Mouse (Mus musculus): ENCODE data around the gene Smim12. TPM values are rescaled to one million over a fixed set of nuclear protein-coding genes. Genes with fewer than 3 reads are reported as not detected.

The Smim12 gene
- polyA plus RNA-seq, 1 experiment from 2014 or later = 35.0 TPM

DNA sequence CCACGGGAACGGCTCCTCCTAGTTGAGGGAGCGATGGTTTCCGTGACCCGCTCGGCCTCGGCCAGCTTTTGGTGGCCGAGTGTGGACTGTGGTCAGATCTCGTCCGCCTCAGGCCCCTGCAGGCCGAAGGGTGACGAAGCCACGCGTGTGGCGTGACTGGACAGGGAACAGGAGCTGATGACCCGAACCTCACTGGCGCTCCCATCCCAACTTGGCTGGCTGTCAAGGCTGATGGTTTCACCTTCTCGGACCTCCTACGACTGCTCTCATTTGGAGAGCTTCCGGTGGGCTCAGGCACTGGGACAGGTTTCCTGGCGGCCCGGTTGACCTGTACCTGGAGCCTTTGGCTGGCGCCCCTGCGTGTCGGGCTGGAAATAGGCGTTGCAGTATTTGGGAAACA, 369 bp downstream of the Smim12 start:
- Histone ChIP-seq H3K9ac (replicated peaks) (peak overlapping the region; percentile 94), H3K36me3 (replicated peaks; ENCODE audit: insufficient read depth, low read length) (peaks cover 7% of the 10 kb centered on the region; the same call in 1 of the 2 replicates), H3K4me3 (ENCODE audit: low read depth, low read length) (peak overlapping the region; percentile 83), H3K27ac (ENCODE audit: low read depth) (peak overlapping the region; percentile 81), H3K4me2 (ENCODE audit: low read depth, low read length) (peak overlapping the region; percentile 95), H3K9me3 (ENCODE audit: low read length) (no peaks in the 10 kb centered on the region), H3K4me1 (ENCODE audit: insufficient read depth) (peaks cover 21% of the 10 kb centered on the region), H3K27me3 (ENCODE audit: insufficient read depth, low read length) (no peaks in the 10 kb centered on the region)
- no peak for DNase-seq
- ATAC-seq = peak; percentile 69
- no peak for TF ChIP-seq CTCF (IDR thresholded peaks at IDR 0.05; ENCODE audit: low read depth)
- no peak for TF ChIP-seq EP300 (IDR thresholded peaks at IDR 0.05; ENCODE audit: low read depth)
- WGBS (ENCODE audit: insufficient replicate concordance) = 0% methylated on average over 26 of the region's 26 CpGs

DNA sequence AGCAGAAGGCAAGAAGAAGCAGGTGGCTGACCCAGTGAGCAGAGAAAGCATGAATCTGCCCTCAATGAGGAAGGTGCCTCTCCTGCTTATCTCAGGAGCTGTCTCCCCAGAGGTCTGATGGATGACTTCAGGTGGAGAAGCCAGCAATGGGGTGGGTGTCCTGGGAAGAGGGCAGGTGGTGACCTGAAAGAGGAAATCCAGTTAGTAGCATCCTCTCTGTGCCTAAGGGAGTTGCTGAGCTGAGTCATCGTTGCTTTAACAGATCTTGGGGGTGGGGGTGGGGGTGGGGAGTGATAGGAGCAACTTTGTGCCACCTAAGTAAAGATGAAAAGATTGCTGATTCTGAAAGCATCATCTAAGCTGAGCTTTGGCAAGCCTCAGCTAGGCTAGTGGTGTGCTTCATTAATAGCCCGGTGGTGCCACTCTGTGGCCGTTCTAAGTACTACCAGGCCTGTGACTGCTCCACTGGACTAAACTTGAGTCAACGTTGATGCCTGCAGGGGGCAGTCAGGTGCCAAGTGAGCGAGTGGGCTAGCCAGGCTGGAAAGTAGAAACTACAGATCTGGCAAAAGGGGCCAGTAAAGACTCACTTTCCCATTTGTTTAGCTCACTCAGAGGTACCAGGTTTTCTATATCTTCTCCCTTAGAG, 6.2 kb downstream of the Smim12 start:
- no peak overlapping the region for H3K9ac ChIP-seq (replicated peaks)
- H3K27ac ChIP-seq (ENCODE audit: low read depth) = no peak overlapping the region
- H3K4me1 ChIP-seq (ENCODE audit: insufficient read depth) = peaks cover 4% of the 10 kb centered on the region
- no peak overlapping the region for H3K4me3 ChIP-seq (ENCODE audit: low read depth, low read length)
- WGBS (ENCODE audit: insufficient replicate concordance) = 1% methylated on average over 5 of the region's 5 CpGs
- peak; percentile 95 for TF ChIP-seq CTCF (IDR thresholded peaks at IDR 0.05; ENCODE audit: low read depth)
- no peak for TF ChIP-seq EP300 (IDR thresholded peaks at IDR 0.05; ENCODE audit: low read depth)
- H3K4me2 ChIP-seq (ENCODE audit: low read depth, low read length) = no peak overlapping the region
- H3K27me3 ChIP-seq (ENCODE audit: insufficient read depth, low read length) = no peaks in the 10 kb centered on the region
- H3K9me3 ChIP-seq (ENCODE audit: low read length) = no peaks in the 10 kb centered on the region
- ATAC-seq (peak; percentile 92), DNase-seq (peak; percentile 91)
- peaks cover 7% of the 10 kb centered on the region; the same call in 1 of the 2 replicates for H3K36me3 ChIP-seq (replicated peaks; ENCODE audit: insufficient read depth, low read length)

GRCm38 (mm10) chr4:127251963-127252585, 8.5 kb downstream of the Smim12 start:
- peak; percentile 15; the same call in 1 of the 2 replicates for ATAC-seq

DNA sequence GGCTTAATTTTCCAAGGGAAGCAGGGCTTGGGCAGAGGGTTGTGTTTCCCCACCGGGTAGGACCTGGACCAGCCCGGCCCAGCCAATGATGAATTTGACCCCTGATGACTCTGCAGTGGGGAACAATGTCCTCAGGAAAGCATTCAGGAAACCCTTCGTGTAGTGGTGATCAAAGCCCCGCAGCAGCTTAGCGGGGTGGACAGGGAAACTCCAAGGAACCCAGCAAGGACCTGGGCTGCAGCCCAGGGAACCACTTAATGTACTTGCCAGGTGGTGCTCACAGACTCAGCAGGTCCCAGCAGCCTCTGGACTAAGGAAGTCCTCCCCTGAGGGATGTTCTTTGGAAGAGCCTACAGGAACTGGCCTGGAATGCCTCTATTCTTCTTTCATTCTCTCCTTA, 13.2 kb downstream of the Smim12 start:
- Histone ChIP-seq H3K9ac (replicated peaks) (no peak overlapping the region), H3K4me3 (ENCODE audit: low read depth, low read length) (no peak overlapping the region), H3K27me3 (ENCODE audit: insufficient read depth, low read length) (no peaks in the 10 kb centered on the region), H3K27ac (ENCODE audit: low read depth) (no peak overlapping the region), H3K36me3 (replicated peaks; ENCODE audit: insufficient read depth, low read length) (no peaks in the 10 kb centered on the region), H3K4me1 (ENCODE audit: insufficient read depth) (no peaks in the 10 kb centered on the region), H3K4me2 (ENCODE audit: low read depth, low read length) (no peak overlapping the region), H3K9me3 (ENCODE audit: low read length) (no peaks in the 10 kb centered on the region)
- no peak for ATAC-seq
- no peak for TF ChIP-seq CTCF (IDR thresholded peaks at IDR 0.05; ENCODE audit: low read depth)
- no peak for DNase-seq
- WGBS (ENCODE audit: insufficient replicate concordance) = 36% methylated on average over 5 of the region's 5 CpGs

More at GRCm38 (mm10) chr4:127251963-127252585, 8.5 kb downstream of the Smim12 start:
- TF ChIP-seq CTCF (IDR thresholded peaks at IDR 0.05; ENCODE audit: low read depth) (no peak), EP300 (IDR thresholded peaks at IDR 0.05; ENCODE audit: low read depth) (no peak)
- H3K27ac ChIP-seq (ENCODE audit: low read depth) = no peak overlapping the region
- H3K4me3 ChIP-seq (ENCODE audit: low read depth, low read length) = no peak overlapping the region
- peak; percentile 41 for DNase-seq
- no peak overlapping the region for H3K9ac ChIP-seq (replicated peaks)
- 0 out of 2 replicates have a peak overlapping the region, but pooled peaks have one; percentile 7 for H3K4me2 ChIP-seq (ENCODE audit: low read depth, low read length)
- WGBS (ENCODE audit: insufficient replicate concordance) = 47% methylated on average over 22 of the region's 22 CpGs
- H3K4me1 ChIP-seq (ENCODE audit: insufficient read depth) = no peaks in the 10 kb centered on the region
- no peaks in the 10 kb centered on the region for H3K27me3 ChIP-seq (ENCODE audit: insufficient read depth, low read length)
- peaks cover 5% of the 10 kb centered on the region; the same call in 1 of the 2 replicates for H3K36me3 ChIP-seq (replicated peaks; ENCODE audit: insufficient read depth, low read length)
- no peaks in the 10 kb centered on the region for H3K9me3 ChIP-seq (ENCODE audit: low read length)

DNA sequence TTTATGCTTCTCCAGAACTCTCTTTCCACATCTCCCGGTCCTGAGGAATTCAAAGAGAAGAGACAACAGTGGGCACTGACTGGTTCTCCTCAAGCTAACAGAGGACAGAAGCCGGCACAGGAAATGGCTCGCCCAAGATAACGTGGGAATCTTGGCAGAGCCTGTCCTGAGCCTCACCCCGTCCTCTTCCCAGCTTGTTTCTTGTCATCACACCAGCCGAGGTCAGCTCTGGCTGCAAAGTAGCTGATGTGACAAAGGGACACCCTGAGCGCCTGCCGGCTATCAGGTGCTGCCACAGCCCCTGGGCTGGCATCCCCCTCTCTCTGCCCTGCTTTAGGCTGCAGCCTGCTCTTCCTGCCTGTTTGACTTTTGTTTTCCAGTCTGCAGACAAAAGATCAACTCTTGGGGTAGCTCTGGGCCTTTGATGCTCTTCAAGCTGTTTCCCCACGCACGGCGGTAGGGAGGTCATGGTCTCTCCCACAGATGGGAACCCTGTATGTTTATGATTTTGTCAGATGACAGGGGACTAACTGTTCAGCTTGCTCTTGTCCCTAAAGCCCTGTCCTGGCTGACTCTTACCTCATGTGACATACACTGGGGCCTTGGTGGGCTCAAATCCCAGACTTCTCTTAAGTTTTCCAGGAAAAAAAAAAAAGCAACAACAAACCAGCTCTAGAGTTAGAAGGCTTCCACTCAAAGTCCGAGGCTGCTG, 14.8 kb downstream of the Smim12 start:
- H3K36me3 ChIP-seq (replicated peaks; ENCODE audit: insufficient read depth, low read length) = no peaks in the 10 kb centered on the region
- H3K27me3 ChIP-seq (ENCODE audit: insufficient read depth, low read length) = no peaks in the 10 kb centered on the region
- no peak overlapping the region; the same call in 1 of the 2 replicates for H3K27ac ChIP-seq (ENCODE audit: low read depth)
- 31% methylated on average over 12 of the region's 12 CpGs for WGBS (ENCODE audit: insufficient replicate concordance)
- ATAC-seq (peak; percentile 55), DNase-seq (no peak)
- H3K4me3 ChIP-seq (ENCODE audit: low read depth, low read length) = no peak overlapping the region
- H3K4me1 ChIP-seq (ENCODE audit: insufficient read depth) = no peaks in the 10 kb centered on the region
- no peaks in the 10 kb centered on the region for H3K9me3 ChIP-seq (ENCODE audit: low read length)
- H3K9ac ChIP-seq (replicated peaks) = no peak overlapping the region
- no peak overlapping the region for H3K4me2 ChIP-seq (ENCODE audit: low read depth, low read length)
- no peak for TF ChIP-seq CTCF (IDR thresholded peaks at IDR 0.05; ENCODE audit: low read depth)
- TF ChIP-seq EP300 (IDR thresholded peaks at IDR 0.05; ENCODE audit: low read depth) = no peak

DNA sequence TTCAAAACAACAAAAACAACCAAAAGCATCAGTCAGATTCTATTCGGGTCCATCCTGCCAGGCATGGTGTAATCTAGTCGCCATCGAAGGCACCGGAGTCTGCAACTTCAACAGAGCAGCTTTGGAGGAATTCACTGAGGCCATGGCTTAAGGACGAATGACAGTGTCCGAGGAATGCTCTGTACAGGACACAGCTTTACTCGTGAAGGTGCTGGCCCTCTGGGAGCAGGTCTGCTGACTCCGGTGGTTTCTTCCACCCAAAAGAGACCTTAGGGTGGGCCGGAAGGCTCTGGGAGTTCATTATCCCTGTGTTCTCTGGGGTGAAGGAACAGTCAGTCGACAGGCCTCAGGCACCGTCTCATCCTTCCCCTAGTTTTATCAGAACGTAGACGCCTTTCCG, 18.0 kb downstream of the Smim12 start:
- H3K9me3 ChIP-seq (ENCODE audit: low read length) = no peaks in the 10 kb centered on the region
- no peaks in the 10 kb centered on the region for H3K27me3 ChIP-seq (ENCODE audit: insufficient read depth, low read length)
- TF ChIP-seq CTCF (IDR thresholded peaks at IDR 0.05; ENCODE audit: low read depth) (no peak), EP300 (IDR thresholded peaks at IDR 0.05; ENCODE audit: low read depth) (no peak)
- no peaks in the 10 kb centered on the region for H3K4me1 ChIP-seq (ENCODE audit: insufficient read depth)
- H3K4me3 ChIP-seq (ENCODE audit: low read depth, low read length) = no peak overlapping the region
- H3K27ac ChIP-seq (ENCODE audit: low read depth) = no peak overlapping the region
- no peak overlapping the region for H3K9ac ChIP-seq (replicated peaks)
- no peak for DNase-seq
- WGBS (ENCODE audit: insufficient replicate concordance) = 78% methylated on average over 14 of the region's 14 CpGs
- H3K4me2 ChIP-seq (ENCODE audit: low read depth, low read length) = no peak overlapping the region
- no peaks in the 10 kb centered on the region for H3K36me3 ChIP-seq (replicated peaks; ENCODE audit: insufficient read depth, low read length)
- ATAC-seq = peak; percentile 26; the same call in 1 of the 2 replicates
